Mouse (Mus musculus) erythroblast, embryonic 14.5 days (primary cell): ENCODE results near the gene Cd86.

Experiments used
- GATA1 ChIP-seq: IDR thresholded peaks from 2 replicates; pipeline ENCODE4 v1.6.1; 2012; ENCODE audit warnings: low read length, inconsistent platforms, mixed read lengths
- TAL1 ChIP-seq: IDR thresholded peaks from 3 replicates; pipeline ENCODE4 v1.6.1; 2012; ENCODE audit warnings: low read length, inconsistent platforms, mixed read lengths

DNA sequence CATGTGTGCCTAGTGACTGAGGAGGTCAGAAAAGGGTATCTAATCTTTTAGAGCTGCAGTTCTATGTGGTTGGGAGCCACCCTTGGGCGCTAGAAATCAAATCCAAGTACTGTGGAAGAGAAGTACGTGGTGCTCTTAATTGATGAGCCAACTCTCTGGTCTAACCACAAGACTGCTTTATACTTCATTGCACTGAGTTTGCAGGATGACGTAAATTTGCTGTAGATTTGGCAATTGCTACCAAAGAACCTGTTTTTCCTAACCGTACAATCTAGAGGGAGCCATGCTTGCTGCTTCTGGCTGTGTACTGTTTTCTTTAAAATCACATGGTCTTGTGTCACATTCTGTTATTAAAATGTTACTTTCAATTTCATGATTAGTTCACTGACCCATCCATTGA is 10.0 kb downstream of the Cd86 start:
- no peak for TF ChIP-seq TAL1
- no peak for TF ChIP-seq GATA1
